Mouse (Mus musculus) cerebellum, postnatal 4 days (tissue): Measurements from ENCODE around the gene Tex21.

Experiments
- DNase-seq, 2 experiments: peaks; one replicate each; pipeline ENCODE4 v3.0.0; 2022; ENCODE audit warnings: low spot score in 2 of 2, mixed read lengths in 1 of 2

The Tex21 gene

DNA sequence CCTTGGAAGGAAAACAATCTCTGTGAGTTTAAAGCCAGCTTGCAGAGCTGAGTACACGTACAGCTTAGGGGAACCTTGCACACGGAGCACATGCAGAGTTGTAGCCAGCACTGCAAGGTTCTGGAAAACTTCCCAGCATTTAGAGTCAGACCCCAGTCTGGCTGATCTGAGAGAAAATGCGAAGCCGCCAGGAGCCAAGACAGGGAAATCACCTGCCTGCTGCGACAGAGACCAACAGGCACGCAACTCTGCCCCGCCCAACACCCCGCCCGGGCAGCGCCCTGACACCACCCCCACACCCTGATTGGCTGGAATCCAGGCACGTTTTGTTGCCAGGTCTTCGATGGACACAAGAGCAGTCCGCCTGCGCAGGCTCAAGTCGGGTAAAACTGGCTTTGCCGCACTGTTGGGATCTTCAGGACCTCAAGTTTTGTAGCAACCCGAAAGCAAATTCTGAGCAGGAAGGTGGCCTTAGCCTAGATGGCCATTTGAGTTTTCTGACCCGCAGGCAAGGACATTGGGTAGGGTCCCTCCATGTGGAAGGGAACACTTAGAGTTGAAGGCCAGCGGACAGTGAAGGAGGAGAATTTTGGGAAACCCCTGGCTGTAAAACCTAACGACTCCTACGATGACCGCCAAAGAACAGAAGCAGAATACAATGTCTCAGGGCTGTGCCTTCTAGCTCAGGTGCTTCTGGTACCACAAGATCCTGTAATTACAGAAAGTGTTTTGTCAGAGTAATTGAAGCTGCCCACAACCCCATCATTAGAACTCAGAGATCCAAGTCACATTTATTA lies 50.4 kb downstream of the Tex21 start:
- DNase-seq: peak; percentile 60 to 79

DNA sequence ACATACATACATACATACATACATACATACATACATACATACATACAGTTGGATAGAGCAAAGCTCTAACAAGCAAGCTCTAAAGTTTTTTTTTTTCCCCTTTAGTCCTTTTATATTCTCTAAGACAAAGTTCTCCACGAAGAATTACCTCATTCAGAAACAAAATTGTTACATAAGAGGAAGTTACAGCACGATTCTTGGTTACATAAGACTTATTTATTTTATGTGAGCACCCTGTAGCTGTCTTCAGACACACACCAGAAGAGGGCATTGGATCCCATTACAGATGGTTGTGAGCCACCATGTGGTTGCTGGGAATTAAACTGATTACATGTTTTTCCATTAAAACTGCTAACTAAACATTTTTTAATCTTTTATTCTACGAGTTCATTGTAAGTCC lies 52.0 kb downstream of the Tex21 start:
- DNase-seq: no peak

DNA sequence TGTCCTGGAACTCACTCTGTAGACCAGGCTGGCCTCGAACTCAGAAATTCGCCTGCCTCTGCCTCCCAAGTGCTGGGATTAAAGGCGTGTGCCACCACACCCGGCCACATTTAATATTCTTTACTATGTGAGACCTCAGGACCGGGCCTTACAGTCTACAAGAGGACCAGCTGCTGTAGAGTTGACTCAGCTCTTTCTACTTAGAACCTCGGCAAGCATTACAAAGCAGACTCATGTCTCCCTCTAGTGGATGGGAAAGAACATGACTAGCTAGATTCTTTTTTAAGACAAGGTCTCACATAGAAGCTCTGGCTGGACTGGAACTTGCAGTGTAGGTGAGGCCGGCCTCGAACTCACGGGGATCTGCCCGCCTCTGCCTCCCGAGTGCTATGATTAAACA lies 55.6 kb downstream of the Tex21 start:
- DNase-seq: no peak

DNA sequence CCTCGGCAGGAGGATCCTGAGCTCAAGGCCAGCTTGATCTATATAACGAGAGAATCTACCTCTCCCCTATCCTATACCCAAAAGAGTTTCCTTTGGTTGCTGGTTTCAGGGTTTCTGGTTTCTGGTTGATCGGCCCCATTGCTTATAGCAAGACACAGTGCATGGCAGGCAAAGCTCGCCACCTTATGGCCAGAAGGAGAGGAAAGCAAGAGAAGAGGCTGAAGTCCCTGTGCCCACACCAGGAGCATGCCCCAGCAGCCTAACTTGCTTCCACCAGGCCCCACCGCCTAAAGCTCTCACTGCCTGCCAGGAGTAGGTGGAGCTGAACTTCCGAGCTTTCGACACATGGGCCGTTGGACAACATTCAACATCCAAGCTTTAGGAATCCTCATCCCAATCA lies 58.7 kb downstream of the Tex21 start:
- peak in 1 of 2 experiments; percentile 35 for DNase-seq

DNA sequence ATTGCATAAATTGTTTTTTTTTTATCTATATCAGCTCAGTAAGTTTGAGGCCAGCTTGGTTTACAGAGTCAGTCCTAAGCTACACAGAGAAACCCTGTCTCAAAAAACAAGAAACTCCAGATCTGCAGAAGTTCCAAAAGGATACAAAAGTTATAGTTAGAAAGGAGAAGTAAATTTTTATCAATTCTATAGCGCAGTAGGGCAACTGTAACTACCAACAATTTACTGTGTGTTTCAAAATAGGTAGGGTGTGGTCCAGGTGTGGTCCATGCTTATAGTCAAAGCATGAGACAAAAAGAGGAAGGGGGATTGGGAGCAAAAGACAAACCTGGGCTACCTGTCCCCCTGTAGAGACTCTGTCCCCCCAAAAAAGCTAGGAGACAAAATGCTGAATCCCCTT lies 60.1 kb downstream of the Tex21 start:
- DNase-seq: no peak

DNA sequence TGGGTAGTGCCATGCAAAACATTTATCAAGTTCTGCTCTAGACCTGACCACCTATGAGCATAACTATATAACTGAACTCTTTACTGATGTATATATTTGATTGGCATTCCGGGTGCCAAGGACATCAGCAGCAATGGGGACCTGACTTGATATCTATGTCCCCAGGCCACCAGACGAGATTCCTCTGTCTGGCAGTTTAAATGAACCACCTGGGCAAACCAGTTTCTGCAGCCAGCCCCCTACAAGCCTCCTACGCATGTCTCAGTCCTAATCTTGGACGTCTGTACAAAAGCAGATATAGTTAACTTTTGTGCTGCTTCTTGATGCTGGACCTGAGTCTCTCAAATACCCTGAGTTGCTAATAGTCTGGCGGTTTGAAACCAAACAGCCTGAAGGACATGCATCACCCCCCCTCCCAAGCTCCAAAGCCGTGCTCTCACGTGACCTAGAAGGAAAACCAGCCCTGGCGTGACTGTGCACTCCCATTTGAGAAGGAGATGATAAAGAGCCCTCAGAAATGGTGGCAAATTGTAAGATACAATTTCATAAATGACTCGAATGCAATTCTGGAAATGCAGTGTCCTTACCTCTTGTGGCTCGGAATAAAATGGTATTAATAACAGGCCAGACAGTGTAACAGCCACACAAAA lies 61.3 kb downstream of the Tex21 start:
- no peak for DNase-seq

DNA sequence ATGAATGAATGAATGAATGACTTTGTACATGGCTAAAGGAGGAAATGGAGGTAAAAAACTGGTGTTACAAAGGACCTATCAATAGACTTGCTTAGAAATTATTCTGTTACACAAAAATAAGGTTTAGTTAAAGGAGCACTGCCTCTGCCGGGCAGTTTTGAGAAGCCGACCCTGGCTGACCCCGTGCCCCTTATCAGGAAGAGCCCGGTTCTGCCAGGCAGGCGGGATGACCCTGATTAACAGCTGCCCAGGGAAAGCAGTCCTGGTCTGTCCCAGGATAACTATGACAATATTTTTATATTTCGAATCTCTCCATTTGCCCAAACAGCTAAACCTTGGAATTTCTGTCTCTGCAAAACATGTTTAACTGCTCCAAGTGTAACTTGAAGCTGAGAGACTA lies 62.3 kb downstream of the Tex21 start:
- no peak for DNase-seq

DNA sequence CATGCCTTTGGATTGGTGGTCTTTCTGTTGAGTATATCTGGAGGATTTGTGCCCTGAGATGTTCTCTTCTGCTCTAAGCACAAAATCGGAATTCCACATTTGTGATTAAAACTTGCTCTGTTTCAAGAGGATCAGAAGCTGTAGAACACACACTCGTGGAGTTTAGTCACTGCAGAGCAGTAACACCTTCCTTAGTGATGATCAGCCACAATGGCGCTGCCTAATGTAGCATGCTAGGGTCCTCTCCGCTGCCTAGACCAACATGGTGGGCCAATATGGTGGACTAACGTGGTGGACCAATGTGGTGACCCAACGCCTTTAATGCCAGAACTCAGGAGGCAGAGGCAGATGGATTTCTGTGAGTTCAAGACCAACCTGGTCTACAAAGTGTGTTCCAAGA lies 63.7 kb downstream of the Tex21 start:
- no peak for DNase-seq

DNA sequence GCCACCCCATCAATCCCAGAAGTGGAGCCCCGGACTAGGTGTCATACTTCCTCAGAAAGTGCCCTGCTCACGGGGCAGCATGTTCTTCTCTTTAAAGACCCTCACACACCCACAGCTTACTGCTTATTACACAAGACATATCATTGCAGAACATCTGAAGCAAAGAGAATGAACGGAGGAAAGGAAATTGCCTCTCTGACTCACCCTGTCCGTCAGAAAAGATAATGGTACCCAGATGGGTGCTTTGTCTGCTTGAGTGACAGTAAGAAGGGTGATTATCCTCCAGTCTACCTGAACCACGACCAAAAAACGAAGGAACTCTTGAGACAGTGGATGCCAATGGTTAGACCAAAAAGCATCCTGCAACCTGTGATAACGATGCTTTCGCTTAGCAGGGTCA lies 65.1 kb downstream of the Tex21 start:
- no peak for DNase-seq

DNA sequence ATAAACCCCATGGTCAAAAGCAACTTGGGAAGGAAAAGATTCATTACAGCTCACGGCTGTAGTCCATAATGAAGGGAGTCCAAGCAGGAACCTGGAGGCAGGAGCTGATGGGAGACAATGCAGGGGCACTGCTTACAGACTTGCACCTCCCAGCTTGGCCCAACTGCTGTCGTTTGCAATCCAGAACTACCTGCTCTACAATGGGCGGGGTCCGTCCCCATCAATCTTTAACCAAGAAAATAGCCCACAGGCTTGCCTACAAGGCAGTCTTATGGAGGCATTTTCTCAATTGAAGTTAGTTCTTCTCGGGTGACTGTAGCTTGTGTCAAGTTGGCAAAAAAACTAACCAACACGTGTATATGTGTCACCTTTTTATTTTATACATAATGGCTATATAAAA lies 66.1 kb downstream of the Tex21 start:
- no peak for DNase-seq

DNA sequence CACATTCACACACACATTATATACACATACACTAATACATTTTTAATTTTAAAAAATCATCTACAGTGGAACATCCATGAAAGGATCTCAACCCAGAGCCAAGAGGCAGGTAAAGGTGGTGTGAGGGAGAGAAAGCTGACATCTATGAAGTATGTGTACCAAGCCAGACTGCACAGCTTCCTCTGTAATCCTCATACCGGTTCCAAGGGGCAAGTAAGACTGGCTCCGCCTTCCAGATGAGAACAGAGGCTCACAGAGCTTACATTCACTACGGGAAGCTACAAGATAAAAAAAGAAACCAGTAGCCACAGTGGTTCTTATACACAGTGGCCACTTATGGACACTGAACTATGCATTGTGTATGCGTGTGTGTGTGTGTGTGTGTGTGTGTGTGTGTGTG lies 67.0 kb downstream of the Tex21 start:
- no peak for DNase-seq

DNA sequence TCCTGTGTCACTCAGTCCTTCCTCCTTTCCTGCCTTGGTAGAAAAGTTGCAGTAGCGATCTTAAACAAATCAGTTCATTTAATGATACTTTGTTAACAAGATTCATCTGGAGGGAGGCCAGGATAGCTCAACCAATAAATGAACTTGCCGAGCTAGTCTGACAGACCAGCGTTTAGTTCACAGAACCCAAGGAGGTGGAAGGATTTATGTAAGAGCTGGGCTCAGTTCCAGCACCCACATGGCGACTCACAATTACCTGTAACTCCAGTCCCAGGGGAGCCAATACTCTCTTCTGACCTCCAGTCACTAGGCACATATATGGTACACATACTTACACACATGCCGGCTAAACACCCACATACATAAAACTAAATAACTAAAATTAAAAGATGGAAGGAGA lies 67.5 kb downstream of the Tex21 start:
- no peak for DNase-seq

DNA sequence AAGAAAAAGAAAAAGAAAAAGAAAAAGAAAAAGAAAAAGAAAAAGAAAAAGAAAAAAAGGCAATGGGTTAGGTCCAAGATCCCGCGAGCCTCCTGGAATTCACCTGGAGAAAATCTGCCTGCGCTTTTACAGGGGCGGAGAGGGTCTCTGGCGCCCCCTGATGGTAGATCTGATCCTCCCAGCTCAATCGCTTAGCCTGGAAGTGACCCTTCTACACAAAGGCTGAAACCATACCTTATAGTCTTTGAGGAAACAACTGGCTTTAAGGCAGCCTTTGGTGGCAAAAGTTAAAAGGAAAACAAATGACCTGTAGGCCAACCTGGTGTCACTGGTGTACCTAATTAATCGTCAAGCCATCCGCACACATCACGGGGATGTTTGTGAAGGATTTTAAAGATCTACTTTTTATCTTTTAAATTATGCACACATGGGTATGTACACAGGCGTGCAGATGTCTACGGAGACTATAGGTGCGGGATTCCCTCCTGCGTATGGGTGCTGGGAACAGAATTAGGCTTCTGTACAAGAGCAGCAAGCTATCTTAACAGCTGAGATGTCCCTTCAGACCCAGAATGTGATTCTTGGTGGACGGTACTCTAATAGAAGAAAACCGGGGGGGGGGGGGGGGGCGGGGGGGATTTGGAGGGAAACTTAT lies 68.6 kb downstream of the Tex21 start:
- DNase-seq: peak; percentile 67 to 76

DNA sequence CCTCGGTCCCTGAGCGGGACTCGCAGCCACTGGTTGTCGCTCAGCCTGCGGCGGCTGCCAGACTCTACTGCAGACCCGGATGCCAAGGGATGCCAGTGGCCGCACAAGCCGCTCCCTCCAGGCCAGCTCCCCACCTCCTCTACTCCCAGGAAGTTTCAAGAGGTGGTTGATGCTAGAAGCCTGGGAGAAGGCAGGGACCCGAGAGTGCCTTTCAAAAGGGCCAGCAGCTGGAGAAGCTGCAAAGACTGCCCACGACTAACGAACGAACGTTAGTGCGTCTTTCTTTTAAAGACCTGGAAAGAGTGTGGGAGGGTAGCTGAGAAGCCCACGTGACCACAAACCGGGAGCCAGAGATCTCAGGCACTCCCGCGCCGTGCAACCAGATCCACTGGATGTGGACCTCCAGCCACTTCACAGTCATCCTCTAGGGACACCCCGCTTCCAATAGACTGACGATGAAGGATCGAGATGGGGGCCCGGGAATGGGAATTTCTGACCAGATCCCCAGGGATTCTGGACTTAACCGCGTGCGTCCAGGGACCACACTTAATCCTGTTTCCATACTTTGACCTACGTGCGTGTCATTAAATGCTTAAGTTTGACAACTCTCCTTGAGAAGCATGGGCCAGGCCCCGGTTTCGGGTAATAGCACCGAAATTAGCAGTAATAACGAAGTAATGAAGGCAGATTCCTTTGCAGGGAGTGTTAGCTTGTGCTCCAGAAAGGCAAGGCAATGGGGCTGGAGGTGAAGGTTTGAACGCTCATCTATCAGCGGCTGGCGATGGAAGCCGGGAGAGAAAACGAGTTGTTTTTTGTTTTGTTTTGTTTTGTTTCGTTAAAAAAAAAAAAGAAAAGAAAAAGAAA lies 69.3 kb downstream of the Tex21 start, which contains the start of gene Esr2:
TSS of gene Esr2 (minus strand) at position 260 of the 864 bp plus-strand sequence.
- DNase-seq: no peak

DNA sequence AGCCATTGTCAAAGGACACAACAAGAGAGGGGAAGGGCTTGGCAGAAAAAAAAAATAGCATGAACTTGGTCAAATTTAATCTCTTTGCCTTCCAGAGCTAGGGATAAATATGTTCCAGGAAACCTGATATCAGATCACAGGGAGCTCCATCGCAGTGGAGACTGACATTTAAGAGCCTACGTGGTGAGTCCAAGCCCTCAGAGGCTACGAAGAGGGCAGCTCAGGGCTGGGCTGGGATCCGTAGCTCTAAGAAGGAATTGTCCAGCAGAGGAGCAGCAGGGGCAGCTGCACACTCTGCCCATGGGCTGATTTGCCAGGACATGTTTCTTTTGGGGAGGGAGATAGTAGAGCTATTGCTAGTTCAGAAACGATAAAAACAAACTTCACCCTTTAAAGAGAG lies 80.9 kb downstream of the Tex21 start:
- DNase-seq: no peak

DNA sequence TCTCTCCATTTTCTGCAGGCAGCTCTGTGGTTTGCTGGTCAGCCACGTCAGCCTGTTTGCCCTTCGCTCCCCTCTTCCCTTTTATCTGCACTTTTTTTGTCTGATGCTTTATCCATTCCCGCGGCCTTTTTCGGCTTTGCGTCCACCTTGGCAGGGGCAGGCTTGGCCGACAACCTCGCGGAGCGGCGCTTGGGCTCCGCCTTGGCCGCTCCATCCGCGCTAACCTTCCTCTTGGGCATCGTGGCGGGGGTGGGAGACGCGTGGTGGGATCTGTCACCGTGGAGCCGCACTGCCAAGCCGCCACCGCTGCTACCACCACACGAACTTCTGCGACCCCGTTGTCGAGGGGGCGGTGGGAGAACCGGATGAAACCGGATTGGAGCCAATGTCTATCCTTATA lies 94.2 kb downstream of the Tex21 start:
- peak in 1 of 2 experiments; percentile 19 for DNase-seq
